Mouse (Mus musculus): ENCODE measurements around the gene Adora3.
A peak's percentile ranks its signal among the peaks of the same experiment; 100 is the strongest.

Adora3 gene

DNA sequence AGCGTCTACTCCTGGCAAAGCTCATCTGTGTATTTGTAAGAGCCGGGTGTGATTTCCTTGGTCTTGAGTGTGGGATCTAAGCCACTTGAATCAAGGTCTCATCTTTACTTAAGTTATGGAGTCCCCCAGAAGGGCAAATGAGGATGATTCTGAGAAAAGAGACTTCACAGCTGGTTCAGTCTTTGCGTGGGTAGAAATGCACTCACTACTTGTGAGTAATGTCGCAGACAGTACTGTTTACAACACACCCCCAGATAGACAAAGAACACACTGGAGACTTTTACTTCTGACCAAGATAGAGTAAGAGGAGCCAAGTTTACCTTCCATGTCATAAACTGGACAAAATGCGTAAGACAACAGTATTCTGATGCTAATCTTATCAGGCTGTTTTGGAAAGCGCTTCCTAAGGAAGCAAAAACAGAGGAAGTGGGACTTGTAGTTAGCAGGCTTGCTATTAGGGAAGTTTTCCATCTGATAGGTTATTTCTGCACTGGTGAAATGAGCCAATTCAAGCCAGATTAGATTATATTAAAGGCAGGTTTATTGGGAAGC lies 6.7 kb downstream of the Adora3 start:
- no peak for DNase-seq

DNA sequence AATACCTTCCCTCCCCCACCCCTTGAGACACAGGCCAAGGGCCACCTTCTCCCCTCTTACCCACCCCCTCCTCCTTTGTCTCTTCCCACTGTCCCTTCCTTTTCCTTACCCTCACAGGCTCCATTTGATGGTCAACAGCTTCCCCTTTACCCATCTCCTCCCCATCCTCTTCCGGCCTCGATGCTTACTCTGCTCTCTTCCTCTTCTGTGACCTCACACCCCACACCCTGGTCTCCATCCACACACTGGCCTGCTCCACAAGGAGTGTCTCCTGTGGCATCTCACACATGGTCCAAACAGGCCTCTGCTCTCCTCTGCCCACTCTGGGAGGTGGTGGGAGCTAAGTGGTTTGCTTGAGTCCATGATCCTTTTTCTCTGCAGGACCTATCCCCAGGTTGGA lies 7.3 kb downstream of the Adora3 start:
- DNase-seq, result peak; percentile 49 to 69

DNA sequence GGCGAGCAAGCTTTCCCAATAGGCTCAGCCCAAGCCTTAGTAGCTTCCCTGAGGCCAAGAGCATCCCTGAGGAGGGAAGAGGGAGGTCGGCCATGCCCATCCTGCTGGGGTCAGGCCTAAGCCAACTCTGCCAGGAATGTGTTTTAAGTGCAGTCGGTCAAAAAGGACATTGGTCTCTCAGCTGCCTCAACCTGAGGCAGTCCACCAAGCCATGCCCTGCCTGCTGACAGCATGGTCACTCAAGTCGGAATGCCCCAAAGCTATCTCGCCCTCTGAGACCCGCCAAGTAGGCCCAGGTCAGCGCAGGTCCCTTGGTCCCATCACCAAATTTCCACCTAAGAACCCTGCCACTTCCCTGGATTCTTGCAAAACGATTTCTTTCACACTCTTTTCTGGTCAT lies 8.1 kb downstream of the Adora3 start:
- no peak for DNase-seq

DNA sequence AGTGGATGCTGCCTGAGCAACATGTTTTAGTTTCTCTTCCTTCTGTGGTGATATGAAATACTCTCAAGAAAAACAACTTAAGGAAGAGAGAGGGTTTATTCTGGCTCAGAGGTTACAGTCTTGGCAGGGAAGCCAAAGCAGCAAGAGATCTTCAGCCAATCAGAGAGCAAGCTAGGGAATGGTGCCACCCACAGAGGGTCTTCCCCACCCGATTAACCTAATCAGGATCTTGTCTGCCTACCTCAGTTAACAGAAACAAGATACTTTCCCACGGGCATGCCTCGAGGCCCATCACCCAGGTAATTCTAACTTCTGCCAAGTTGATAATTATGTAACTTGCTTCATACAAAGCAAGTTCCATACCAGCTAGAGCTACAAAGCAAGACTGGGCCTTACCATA lies 9.8 kb downstream of the Adora3 start:
- no peak for DNase-seq

DNA sequence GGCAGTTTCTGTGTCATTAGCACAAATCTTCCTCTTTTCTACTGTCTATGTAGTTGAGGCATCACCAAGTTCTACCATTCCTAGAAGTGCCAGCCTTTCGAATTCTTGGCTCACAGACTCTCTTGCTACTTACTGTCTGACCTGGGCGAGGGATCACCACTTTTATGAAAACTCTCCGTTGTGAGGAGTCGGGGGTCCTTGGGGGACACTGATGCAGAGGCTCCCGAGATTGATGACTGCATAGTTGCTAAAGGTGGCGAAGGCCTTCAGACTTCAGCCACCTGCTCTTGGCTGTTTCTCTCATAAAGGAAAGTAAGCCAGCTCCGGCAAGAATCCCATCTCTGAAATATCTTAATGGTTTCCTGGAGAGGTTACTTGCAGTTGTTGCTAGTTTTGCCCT lies 11.4 kb downstream of the Adora3 start:
- no peak for DNase-seq

DNA sequence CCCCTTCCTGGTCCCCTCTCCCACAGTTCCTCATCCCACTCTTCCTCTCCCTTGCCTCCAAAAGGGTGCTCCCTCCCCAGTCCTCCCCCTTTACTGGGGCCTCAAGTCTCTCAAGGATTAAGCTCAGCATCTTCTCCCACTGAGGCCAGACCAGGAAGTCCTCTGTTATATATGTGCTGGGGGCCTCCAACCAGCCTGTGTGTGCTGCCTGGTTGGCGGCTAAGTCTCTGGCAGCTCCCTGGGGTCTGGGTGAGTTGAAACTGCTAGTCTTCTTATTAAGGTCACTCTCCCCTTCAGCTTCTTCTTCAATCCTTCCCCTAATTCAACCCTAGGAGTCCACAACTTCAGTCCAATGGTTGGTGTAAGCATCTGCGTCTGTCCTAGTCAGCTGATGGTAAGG lies 12.5 kb downstream of the Adora3 start:
- DNase-seq, result no peak

DNA sequence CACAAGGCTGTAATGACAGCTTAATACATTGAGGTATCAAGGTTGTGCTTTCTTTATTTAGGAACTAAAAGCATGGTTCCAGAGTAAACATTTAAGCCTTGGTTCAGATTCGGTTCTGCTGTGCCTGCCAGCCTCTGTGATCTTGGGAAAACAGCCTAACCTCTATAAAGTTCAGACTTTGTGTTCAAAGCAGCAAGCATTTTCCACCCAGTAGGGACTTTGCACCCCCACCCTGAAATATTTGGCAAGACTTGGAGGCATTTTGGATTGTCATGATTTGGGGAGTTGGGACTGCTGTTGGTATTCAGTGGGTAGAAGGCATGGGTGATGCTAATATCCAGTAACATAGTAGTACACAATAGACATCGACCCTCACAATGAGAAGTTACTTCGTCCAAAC lies 18.3 kb downstream of the Adora3 start:
- DNase-seq, result no peak

DNA sequence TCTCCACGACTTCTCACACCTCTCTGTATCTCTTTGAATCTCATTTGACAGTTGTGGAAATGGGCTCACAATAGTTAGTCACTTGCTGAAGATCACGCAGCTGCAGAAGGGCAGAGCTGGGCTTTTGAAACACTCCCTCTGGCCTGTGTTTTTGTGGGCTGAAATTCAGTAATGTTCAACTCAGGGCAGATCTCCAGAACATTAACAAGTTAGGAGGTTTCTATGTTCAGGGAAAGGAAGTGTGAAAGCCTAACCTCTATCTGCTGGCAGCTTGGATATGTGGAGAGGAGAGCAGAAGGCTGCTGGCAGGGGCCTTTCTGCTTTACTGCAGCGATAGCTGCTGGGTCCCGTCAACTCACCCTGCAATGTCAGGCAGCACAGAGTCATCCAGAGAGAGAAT lies 19.6 kb downstream of the Adora3 start:
- no peak for DNase-seq

DNA sequence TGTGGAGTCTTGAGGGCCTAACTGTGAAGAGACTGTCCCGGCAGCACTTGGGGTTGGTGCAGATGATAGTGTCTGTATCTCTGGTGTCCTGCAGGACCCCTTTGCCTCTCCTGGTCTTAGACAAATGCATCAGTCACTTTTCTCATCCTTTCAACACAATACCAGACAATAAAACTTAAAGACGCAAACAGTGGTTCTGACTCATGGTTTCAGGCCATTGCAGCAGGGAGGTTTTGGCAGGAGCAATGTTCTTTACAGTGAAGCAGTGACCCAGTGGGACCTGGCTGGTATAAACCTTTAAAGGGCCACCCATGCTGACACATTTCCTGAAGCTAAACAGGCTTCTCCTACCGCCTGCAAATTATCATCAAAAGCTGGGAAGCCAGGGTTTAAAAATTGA lies 20.5 kb downstream of the Adora3 start:
- DNase-seq, result no peak

DNA sequence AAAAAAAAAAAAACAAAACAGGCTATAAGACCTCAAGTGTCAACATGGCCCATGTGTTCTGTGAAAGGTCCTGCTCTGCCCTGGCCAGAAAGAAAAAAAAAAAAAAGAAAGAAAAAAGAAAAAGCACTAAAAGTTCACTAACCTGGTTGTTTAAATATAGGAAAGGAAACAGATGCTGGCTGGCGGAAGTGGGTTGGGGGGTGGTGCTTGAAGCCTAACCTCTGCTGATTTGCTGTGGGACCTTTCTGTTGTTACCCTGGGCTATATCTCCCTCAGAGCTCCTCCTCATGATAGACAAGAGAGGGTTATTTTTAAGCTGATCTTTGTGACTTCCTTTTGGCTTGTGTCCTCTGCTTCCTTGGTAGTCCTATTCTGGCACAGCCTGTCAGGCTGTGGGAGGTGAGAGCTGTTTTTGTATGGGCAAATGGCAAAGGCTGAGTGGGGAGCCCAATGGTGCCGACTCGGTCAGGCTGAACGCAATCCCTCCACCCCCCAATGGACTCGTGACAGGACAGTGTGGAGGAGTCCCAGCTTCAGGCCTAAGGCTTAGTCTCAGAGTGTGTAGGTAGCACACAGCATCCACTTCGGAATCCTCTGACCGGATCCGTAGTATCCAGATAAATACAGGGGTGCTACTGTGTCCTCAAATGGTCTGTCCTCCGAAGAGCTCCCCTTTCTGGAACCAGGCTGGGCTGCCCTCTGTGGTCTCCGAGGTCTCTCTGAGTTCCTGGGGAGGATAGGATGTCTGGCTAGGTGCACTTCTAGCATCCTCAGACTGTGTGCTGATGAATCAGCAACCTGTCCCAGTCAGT lies 21.3 kb downstream of the Adora3 start:
- DNase-seq, result peak; percentile 65 to 71

DNA sequence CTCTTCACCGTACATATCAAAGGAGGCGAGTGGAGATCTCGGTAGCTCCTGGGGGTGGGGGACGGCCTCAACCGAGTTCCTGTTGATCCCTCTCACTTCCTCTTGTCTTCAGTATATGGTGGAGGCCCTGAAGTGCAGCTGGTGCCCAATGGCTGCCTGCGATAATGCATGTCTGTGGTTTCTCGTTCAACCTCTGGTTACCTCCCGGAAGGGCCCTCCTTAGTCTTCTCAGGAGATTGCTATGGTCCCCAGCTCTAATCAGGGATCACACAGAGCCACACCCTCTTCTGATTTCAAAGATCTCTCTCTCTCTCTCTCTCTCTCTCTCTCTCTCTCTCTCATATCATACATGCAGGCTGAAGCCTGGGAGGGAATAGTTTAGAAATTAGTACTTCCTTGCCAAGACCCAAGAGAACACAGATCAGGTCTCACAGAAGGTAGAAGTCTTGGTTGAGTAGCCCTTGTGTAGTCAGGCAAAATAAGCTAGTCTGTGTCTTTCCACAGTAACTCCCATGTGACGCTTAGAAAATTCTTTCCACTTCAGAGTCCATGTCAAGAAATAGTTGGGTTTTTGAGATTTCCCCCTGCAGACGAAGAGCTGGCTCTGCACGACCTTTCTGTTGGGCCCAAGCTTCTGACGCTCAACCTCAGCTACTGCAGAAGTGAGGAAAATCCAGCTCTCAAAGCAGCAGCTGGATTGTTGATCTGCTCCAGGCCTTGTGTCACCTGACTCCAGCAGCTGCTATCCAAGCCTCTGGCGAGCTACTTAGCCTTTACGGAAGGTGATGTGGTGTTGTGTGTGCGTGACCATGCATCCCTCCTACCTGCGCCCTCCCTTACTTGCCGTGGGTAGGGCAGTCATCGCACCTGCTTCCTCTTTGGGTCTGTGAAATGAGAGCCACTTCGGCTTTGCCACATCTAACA lies 22.2 kb downstream of the Adora3 start:
- peak; percentile 61 to 70 for DNase-seq

DNA sequence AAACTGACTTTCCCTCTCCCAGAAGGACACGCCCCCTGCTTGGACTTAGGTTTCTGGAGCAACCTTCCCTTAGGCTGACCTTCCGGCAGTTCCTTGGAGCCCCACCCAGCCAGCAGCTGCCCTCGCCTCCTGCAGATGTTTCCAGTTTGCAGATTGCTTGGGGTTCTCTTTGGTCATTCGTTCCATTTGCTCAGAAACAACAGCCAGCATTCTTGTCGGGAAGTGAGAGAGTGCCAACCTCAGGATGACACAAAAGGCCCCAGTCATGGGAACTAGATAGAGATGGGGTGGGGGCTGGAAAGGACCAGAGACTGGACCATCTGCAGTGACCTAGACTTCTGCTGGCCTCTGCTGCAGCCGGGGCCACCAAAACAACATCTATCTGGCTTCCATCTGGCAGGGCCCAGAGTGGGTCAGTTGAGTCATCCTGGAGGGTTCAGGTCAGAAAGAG lies 23.3 kb downstream of the Adora3 start:
- DNase-seq, result peak; percentile 65 to 67

DNA sequence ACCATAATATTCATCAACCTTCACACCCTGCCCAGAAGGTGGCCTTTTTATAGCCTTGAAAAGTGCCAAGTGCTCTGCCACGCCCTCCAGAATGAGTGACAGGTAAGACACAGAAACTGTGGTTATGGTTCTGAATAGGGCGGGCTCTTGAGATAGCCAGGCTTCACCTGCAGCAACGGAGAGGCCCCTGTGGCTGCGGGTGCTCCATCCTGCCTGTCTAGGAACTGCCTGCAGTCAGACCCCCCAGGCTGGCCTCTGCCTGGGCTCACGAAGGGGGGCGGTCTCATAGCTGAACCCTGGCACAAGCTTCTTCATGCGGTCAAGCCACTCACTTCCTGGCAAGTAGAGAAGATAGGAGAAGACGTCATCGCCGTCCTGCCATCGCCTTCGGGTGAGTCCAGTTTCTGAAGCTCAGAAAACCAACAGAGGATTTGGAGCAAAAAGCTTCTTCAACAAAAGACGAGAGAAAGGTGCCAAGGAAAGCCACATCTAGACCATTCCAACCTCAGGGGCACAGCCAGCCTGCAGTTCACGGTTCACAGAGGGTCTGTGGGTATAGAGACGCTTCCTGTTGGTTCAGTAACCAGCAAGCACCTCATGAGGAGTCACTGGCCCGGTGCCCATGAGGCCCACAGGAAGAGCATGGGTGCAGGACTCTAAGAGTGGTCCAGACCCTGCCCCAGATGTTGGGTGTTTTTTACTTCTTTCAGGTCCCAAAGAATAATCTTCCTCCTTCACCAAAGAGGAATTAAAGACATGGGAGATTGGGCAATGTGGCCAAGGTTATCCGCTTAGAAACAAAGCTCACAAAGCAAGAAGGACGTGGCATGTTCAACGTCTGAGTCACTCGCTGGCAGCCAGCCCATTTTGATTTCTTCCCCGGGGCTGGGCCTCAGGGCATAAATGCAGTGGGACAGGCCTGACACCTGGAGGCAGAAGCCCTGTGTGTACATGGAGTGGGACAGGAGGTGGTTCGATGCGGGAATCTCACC lies 24.2 kb downstream of the Adora3 start:
- DNase-seq, result peak; percentile 95 to 96

DNA sequence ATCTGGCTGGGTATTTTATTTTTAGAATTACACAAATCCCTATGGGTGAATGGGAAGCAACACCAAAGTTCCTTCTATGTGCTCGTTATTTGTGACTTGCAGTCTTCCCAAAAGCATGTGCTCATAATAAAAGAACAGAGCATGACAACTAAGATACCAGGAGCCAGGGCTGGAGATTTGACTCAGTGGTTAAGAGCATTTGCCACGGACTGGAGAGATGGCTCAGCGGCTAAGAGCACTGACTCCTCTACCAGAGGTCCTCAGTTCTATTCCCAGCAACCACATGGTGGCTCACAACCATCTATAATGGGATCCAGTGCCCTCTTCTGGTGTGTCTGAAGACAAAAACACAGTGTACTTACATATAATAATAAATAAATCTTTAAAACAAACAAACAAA lies 26.2 kb downstream of the Adora3 start:
- DNase-seq, result no peak

DNA sequence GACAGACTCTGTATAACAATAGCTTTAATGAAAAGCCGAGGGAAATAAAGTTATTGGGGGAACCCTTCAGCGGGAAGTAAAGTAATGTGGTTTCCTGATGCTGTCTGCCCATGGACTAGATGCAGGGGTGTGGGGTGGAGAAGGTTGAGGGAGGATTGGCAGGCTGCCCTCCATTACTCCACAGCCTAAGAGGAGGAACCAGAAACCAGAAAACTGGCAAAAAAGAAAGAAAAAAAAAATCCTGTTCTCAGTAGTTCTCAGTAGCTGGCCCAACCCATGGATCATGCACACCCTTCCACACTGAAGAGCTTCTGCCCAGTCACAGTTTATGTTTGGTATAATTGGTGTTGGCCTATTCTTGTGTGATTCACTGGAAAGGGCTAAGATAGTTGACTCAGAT lies 27.7 kb downstream of the Adora3 start:
- peak; percentile 44 to 58 for DNase-seq

DNA sequence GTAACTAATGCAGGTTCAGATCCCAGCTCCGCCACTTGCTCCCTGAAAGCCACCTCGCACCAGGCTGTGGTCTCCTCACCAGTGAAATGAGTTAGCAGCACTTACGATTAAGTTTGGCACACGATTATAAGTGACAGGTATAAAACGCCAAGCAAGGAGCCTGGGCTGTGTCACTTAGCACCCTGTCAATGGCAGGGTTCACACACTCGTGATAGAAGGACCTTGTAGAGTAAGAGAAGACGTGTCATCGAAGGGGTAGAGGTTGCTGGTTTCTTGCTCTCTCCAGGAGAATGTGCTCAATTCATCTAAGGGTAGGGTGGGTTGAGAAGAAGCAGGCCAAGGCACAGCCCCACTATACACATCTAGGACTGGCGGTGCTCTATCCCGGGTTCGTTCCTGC lies 28.2 kb downstream of the Adora3 start:
- no peak for DNase-seq

DNA sequence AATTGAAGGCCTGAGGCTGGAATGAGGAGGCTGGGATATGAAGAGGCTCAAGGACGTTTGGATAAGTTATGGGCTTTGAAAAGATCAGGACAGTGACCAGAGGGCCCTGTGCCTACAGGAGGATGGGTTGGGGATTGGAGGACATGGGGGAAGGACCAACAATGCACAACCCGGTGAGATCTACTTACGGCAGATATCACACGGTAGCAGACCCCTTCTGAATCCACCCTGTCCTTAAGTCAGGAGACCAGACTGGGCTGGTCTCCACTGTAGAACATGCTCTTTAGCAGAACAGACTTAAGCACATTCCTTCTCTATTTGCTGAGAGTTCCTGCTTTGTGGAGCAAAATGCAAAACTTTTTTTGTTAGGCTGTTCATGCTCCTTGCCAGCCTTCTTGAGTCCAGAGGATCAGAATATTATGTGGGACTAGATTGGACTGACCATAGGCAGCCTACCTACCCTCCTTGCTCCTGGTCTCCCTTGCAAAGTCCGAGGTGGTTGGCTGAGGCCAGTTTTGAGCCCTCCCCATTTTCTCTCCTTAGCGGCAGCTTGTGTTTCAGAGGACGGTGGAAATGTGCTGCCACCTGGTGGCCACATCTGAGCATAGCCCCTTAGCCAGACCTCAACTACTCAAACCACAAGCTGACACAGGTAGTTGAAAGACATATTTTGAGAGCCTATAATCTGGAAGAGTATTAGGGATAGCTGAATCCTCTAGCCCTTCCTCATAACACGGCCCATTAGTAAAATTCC lies 28.9 kb downstream of the Adora3 start:
- peak; percentile 85 to 89 for DNase-seq

DNA sequence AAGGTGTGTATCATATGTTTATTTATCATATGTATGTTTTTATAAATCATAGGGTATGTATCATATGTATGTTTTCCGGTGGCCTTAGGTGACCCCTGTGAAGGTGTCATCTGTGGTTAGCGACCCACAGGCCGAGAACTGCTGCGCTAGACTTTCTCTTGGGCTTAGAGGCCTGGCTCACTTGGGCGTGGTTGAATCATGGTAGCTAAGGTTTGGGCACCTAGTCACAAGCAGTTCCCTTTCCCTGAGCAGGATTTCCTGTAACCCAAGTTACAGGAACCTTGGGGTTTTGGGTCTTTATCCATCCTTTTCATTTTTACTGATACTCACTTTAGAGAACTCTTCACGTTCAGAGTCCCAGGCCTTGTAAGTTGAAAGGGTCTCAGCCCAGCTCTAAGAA lies 29.6 kb downstream of the Adora3 start:
- DNase-seq, result no peak

DNA sequence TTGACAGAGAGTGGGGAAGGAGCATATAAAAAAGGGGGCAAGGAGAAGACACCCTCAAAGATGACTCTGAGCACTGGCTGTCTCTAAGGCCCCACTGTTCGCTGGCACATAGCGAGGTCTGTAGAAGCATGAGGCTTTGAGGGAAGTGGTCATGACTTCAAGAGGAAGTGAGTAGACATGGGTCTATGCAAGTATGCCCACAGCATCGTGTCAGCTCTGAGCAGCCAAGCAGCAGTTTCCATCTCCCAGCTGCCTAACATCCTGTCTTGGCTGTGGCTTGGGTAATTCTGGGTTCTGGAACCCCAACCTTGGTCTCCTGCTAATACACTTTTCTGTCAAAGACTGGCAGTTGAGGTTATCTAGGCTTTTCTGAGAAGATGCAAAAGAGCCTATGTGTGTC lies 30.1 kb downstream of the Adora3 start:
- DNase-seq, result peak in 1 of 2 experiments; percentile 43

DNA sequence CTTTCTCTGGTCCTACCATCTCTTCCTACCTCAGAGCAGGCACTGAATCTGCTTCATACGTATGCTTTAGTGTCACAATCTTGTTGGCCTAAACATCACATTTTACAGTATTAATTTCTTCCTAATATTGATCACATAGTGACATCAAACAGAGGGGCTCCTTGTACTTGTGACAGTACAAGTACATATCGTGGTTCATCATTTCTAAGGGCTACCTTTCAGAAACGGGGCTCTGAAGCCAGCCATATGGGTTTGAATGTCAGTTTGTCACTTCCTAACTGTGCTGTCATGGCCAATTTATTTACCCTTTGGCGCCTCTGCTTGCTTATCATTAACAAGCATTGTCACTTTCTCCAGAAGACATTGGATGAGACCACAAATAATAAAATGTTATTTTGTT lies 30.8 kb downstream of the Adora3 start:
- DNase-seq, result no peak

DNA sequence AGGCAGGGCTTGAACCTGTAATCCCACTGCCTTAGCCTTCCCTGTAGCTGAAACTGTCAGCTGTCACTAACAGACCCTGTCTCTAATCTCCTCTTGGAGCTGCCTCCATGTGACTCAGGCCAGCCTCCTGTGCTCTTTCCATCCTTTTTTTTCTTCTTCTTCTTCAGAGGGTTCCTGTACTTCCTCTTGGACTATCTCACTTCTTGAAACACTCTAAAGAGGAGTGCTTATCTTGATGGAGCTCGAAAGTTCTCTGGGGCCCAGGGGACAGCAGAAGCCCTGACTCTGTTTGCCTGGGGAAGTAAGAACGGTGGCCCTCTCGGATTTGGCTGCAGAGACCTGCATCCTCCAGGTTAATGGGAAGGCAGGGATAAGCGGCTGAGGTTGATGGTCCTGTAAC lies 33.6 kb downstream of the Adora3 start:
- DNase-seq, result no peak

DNA sequence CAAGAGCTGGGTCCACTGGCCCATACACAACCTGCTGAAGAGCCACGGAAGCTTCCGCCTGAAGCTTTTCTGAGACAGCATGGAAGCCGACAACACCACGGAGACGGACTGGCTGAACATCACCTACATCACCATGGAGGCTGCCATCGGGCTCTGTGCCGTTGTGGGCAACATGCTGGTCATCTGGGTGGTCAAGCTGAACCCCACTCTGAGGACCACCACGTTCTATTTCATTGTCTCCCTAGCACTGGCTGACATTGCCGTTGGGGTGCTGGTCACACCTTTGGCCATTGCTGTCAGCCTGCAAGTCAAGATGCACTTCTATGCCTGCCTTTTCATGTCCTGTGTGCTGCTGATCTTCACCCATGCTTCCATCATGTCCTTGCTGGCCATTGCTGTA lies 34.1 kb downstream of the Adora3 start:
- no peak for DNase-seq

All from lung, postnatal 4 days (tissue).